Mouse (Mus musculus): Measurements from ENCODE around the gene Dmkn. TPM values are rescaled to one million over a fixed set of nuclear protein-coding genes. Genes with fewer than 3 reads are reported as not detected.
A peak's percentile ranks its signal among the peaks of the same experiment; 100 is the strongest.
"Not testable (repeated sequence)": the region's sequence is repeated elsewhere in the genome, so short reads cannot be mapped to it uniquely, and the experiment has no call there.

Dmkn gene
- polyA plus RNA-seq (2015; fragmentation: Nextera tagmentation; extraction: Ambion mirVana) = 1.3 and 7.7 TPM in 2 replicates

GRCm38 (mm10) chr7:30763456-30763855 lies at the start of gene Dmkn:
Gene Dmkn (plus strand): TSS chr7:30763756.
- H3K9ac ChIP-seq = no peak within 1 kb of the TSS
- H3K9me3 ChIP-seq (replicated peaks) = no peaks in the 10 kb centered on the region
- H3K4me3 ChIP-seq (replicated peaks) = no peak within 1 kb of the TSS
- H3K4me2 ChIP-seq = no peak within 1 kb of the TSS
- ATAC-seq (replicated peaks; ENCODE audit: low FRiP score) = no peak
- H3K27ac ChIP-seq = no peak within 1 kb of the TSS
- H3K36me3 ChIP-seq = no peaks in the 10 kb centered on the region
- peaks cover 2% of the 10 kb centered on the region; the same call in 1 of the 2 replicates for H3K27me3 ChIP-seq
- 33% methylated on average over 5 of the region's 5 CpGs for WGBS
- no peaks in the 10 kb centered on the region for H3K4me1 ChIP-seq

GRCm38 (mm10) chr7:30717006-30717715 lies 46.4 kb upstream of the Dmkn start:
- H3K9ac ChIP-seq = peak overlapping the region; percentile 3; the same call in 1 of the 2 replicates
- H3K27me3 ChIP-seq = peaks cover 35% of the 10 kb centered on the region
- H3K36me3 ChIP-seq = no peaks in the 10 kb centered on the region
- peaks cover 14% of the 10 kb centered on the region for H3K4me1 ChIP-seq
- no peaks in the 10 kb centered on the region for H3K9me3 ChIP-seq (replicated peaks)
- no peak overlapping the region for H3K27ac ChIP-seq
- peak; percentile 96 for ATAC-seq (replicated peaks; ENCODE audit: low FRiP score)
- peak overlapping the region; percentile 45 for H3K4me3 ChIP-seq (replicated peaks)
- H3K4me2 ChIP-seq = peak overlapping the region; percentile 77
- 2% methylated on average over 43 of the region's 43 CpGs for WGBS

- H3K27ac ChIP-seq = no peak overlapping the region
- H3K4me1 ChIP-seq = peaks cover 14% of the 10 kb centered on the region
- peak overlapping the region; percentile 77 for H3K4me2 ChIP-seq
- H3K27me3 ChIP-seq = peaks cover 35% of the 10 kb centered on the region
- H3K9me3 ChIP-seq (replicated peaks) = no peaks in the 10 kb centered on the region
- no peak overlapping the region; the same call in 1 of the 2 replicates for H3K9ac ChIP-seq
- WGBS = 11% methylated on average over 14 of the region's 14 CpGs
- ATAC-seq (replicated peaks; ENCODE audit: low FRiP score) = no peak
- peak overlapping the region; percentile 45 for H3K4me3 ChIP-seq (replicated peaks)
- no peaks in the 10 kb centered on the region for H3K36me3 ChIP-seq
These were observed 45.9 kb upstream of the Dmkn start for GRCm38 (mm10) chr7:30717716-30718046.

GRCm38 (mm10) chr7:30719669-30720068 lies 43.9 kb upstream of the Dmkn start:
- Histone ChIP-seq H3K27me3 (peaks cover 35% of the 10 kb centered on the region), H3K9me3 (replicated peaks) (no peaks in the 10 kb centered on the region), H3K4me2 (no peak overlapping the region), H3K9ac (no peak overlapping the region), H3K4me3 (replicated peaks) (no peak overlapping the region), H3K36me3 (no peaks in the 10 kb centered on the region), H3K4me1 (peaks cover 14% of the 10 kb centered on the region), H3K27ac (no peak overlapping the region)
- 92% methylated on average over 5 of the region's 5 CpGs for WGBS
- no peak for ATAC-seq (replicated peaks; ENCODE audit: low FRiP score)

GRCm38 (mm10) chr7:30721286-30721685 lies 42.3 kb upstream of the Dmkn start:
- H3K9ac ChIP-seq = no peak overlapping the region
- no peak overlapping the region for H3K4me3 ChIP-seq (replicated peaks)
- peaks cover 14% of the 10 kb centered on the region for H3K4me1 ChIP-seq
- no peak for ATAC-seq (replicated peaks; ENCODE audit: low FRiP score)
- H3K4me2 ChIP-seq = no peak overlapping the region
- H3K27ac ChIP-seq = no peak overlapping the region
- H3K27me3 ChIP-seq = peaks cover 23% of the 10 kb centered on the region
- no peaks in the 10 kb centered on the region for H3K9me3 ChIP-seq (replicated peaks)
- peaks cover 7% of the 10 kb centered on the region; the same call in 1 of the 2 replicates for H3K36me3 ChIP-seq
- 80% methylated on average over 7 of the region's 7 CpGs for WGBS

GRCm38 (mm10) chr7:30723274-30723953 lies 40.1 kb upstream of the Dmkn start:
- WGBS = 71% methylated on average over 6 of the region's 6 CpGs
- peaks cover 8% of the 10 kb centered on the region for H3K4me1 ChIP-seq

GRCm38 (mm10) chr7:30728214-30728613 lies 35.3 kb upstream of the Dmkn start:
- 77% methylated on average over 6 of the region's 6 CpGs for WGBS
- no peak for ATAC-seq (replicated peaks; ENCODE audit: low FRiP score)
- no peaks in the 10 kb centered on the region for H3K27me3 ChIP-seq

More at GRCm38 (mm10) chr7:30723274-30723953, 40.1 kb upstream of the Dmkn start:
- Histone ChIP-seq H3K9ac (no peak overlapping the region), H3K27ac (no peak overlapping the region), H3K36me3 (peaks cover 21% of the 10 kb centered on the region), H3K4me2 (no peak overlapping the region), H3K9me3 (replicated peaks) (no peaks in the 10 kb centered on the region), H3K27me3 (0 out of 2 replicates have a peak, but pooled peaks cover 3% of the 10 kb centered on the region), H3K4me3 (replicated peaks) (no peak overlapping the region)
- ATAC-seq (replicated peaks; ENCODE audit: low FRiP score) = no peak

GRCm38 (mm10) chr7:30728739-30729395 lies 34.7 kb upstream of the Dmkn start:
- Histone ChIP-seq H3K4me3 (replicated peaks) (peak overlapping the region; percentile 87), H3K9ac (peak overlapping the region; percentile 61), H3K4me1 (peaks cover 21% of the 10 kb centered on the region), H3K4me2 (peak overlapping the region; percentile 65), H3K27ac (peak overlapping the region; percentile 91), H3K27me3 (no peaks in the 10 kb centered on the region), H3K9me3 (replicated peaks) (no peaks in the 10 kb centered on the region), H3K36me3 (peaks cover 40% of the 10 kb centered on the region)
- peak; percentile 54 for ATAC-seq (replicated peaks; ENCODE audit: low FRiP score)
- 6% methylated on average over 26 of the region's 26 CpGs for WGBS

More at GRCm38 (mm10) chr7:30728214-30728613, 35.3 kb upstream of the Dmkn start:
- H3K36me3 ChIP-seq = peaks cover 37% of the 10 kb centered on the region
- peak overlapping the region; percentile 65 for H3K4me2 ChIP-seq
- H3K27ac ChIP-seq = no peak overlapping the region
- H3K9me3 ChIP-seq (replicated peaks) = no peaks in the 10 kb centered on the region
- H3K9ac ChIP-seq = peak overlapping the region; percentile 61
- peaks cover 21% of the 10 kb centered on the region for H3K4me1 ChIP-seq
- H3K4me3 ChIP-seq (replicated peaks) = peak overlapping the region; percentile 87

GRCm38 (mm10) chr7:30729396-30730063 lies 34.0 kb upstream of the Dmkn start, which contains the start of gene Tmem147:
Gene Tmem147 (minus strand): TSS chr7:30729540.
- WGBS = under 1% methylated on average over 60 of the region's 60 CpGs
- peaks cover 21% of the 10 kb centered on the region for H3K4me1 ChIP-seq

GRCm38 (mm10) chr7:30730064-30730722 lies 33.4 kb upstream of the Dmkn start:
- H3K4me1 ChIP-seq = peaks cover 21% of the 10 kb centered on the region
- H3K4me3 ChIP-seq (replicated peaks) = peak overlapping the region; percentile 87
- H3K27ac ChIP-seq = peak overlapping the region; percentile 91
- ATAC-seq (replicated peaks; ENCODE audit: low FRiP score); H3K27me3 ChIP-seq; H3K9me3 ChIP-seq (replicated peaks): not testable (repeated sequence)
- 21% methylated on average over 16 of the region's 22 CpGs for WGBS
- H3K9ac ChIP-seq = peak overlapping the region; percentile 61
- peaks cover 49% of the 10 kb centered on the region for H3K36me3 ChIP-seq
- H3K4me2 ChIP-seq = peak overlapping the region; percentile 65

More at GRCm38 (mm10) chr7:30729396-30730063, 34.0 kb upstream of the Dmkn start, which contains the start of gene Tmem147:
- H3K4me3 ChIP-seq (replicated peaks) = peak within 1 kb of the TSS; percentile 87
- peak within 1 kb of the TSS; percentile 61 for H3K9ac ChIP-seq
- H3K9me3 ChIP-seq (replicated peaks) = no peaks in the 10 kb centered on the region
- no peaks in the 10 kb centered on the region for H3K27me3 ChIP-seq
- peak; percentile 98 for ATAC-seq (replicated peaks; ENCODE audit: low FRiP score)
- H3K27ac ChIP-seq = peak within 1 kb of the TSS; percentile 91
- peak within 1 kb of the TSS; percentile 65 for H3K4me2 ChIP-seq
- H3K36me3 ChIP-seq = peaks cover 46% of the 10 kb centered on the region

GRCm38 (mm10) chr7:30736211-30736610 lies 27.3 kb upstream of the Dmkn start:
- Histone ChIP-seq H3K9ac (no peak overlapping the region), H3K9me3 (replicated peaks) (no peaks in the 10 kb centered on the region), H3K4me2 (no peak overlapping the region), H3K4me3 (replicated peaks) (no peak overlapping the region), H3K36me3 (peaks cover 59% of the 10 kb centered on the region), H3K4me1 (no peaks in the 10 kb centered on the region), H3K27me3 (no peaks in the 10 kb centered on the region), H3K27ac (no peak overlapping the region)
- ATAC-seq (replicated peaks; ENCODE audit: low FRiP score) = no peak
- WGBS = 90% methylated on average over 3 of the region's 3 CpGs
